Mouse (Mus musculus): ENCODE results near the gene Gm20388. TPM values are rescaled to one million over a fixed set of nuclear protein-coding genes. Genes with fewer than 3 reads are reported as not detected.

Gm20388 gene
- polyA plus RNA-seq, 1 experiment = 0.36 TPM

- no peaks in the 10 kb centered on the region for H3K27me3 ChIP-seq (ENCODE audit: control insufficient read depth)
- H3K4me3 ChIP-seq (replicated peaks) = peak overlapping the region; percentile 90
- TF ChIP-seq GATA1 (IDR thresholded peaks at IDR 0.05; ENCODE audit: low read length) (no peak), TAL1 (IDR thresholded peaks at IDR 0.05; ENCODE audit: low read length) (no peak)
- peaks cover 10% of the 10 kb centered on the region for H3K36me3 ChIP-seq (ENCODE audit: control insufficient read depth)
- H3K4me1 ChIP-seq (ENCODE audit: control insufficient read depth) = peaks cover 26% of the 10 kb centered on the region
- H3K9me3 ChIP-seq (ENCODE audit: control insufficient read depth, low read length) = no peaks in the 10 kb centered on the region
Observed at GRCm38 (mm10) chr8:123319522-123320164, 3409.0 kb downstream of the Gm20388 start.

DNA sequence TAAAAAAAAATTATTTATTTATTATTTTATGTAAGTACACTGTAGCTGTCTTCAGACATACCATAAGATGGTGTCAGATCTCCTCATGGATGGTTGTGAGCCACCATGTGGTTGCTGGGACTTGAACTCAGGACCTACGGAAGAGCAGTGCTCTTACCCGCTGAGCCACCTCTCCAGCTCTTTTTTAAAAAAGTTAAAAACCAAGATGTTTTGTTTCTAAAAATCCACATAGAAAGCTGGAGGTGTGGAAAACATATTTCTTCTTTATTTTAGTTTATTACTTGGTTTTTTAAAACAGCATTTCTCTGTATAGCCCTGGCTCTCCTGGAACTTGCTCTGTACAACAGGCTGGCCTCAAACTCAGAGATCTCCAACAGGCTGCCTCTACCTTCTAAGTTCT is 3417.9 kb downstream of the Gm20388 start:
- TF ChIP-seq TAL1 (IDR thresholded peaks at IDR 0.05; ENCODE audit: low read length) = no peak
- no peak for TF ChIP-seq GATA1 (IDR thresholded peaks at IDR 0.05; ENCODE audit: low read length)
- H3K36me3 ChIP-seq (ENCODE audit: control insufficient read depth) = no peaks in the 10 kb centered on the region
- no peaks in the 10 kb centered on the region for H3K9me3 ChIP-seq (ENCODE audit: control insufficient read depth, low read length)
- H3K4me1 ChIP-seq (ENCODE audit: control insufficient read depth) = peaks cover 42% of the 10 kb centered on the region
- H3K4me3 ChIP-seq (replicated peaks) = no peak overlapping the region
- peaks cover 18% of the 10 kb centered on the region for H3K27me3 ChIP-seq (ENCODE audit: control insufficient read depth)

GRCm38 (mm10) chr8:123329350-123329749 is 3418.7 kb downstream of the Gm20388 start:
- TF ChIP-seq GATA1 (IDR thresholded peaks at IDR 0.05; ENCODE audit: low read length) (no peak), TAL1 (IDR thresholded peaks at IDR 0.05; ENCODE audit: low read length) (no peak)
- Histone ChIP-seq H3K9me3 (ENCODE audit: control insufficient read depth, low read length) (no peaks in the 10 kb centered on the region), H3K4me3 (replicated peaks) (no peak overlapping the region), H3K36me3 (ENCODE audit: control insufficient read depth) (no peaks in the 10 kb centered on the region), H3K4me1 (ENCODE audit: control insufficient read depth) (peaks cover 49% of the 10 kb centered on the region), H3K27me3 (ENCODE audit: control insufficient read depth) (peaks cover 26% of the 10 kb centered on the region)

DNA sequence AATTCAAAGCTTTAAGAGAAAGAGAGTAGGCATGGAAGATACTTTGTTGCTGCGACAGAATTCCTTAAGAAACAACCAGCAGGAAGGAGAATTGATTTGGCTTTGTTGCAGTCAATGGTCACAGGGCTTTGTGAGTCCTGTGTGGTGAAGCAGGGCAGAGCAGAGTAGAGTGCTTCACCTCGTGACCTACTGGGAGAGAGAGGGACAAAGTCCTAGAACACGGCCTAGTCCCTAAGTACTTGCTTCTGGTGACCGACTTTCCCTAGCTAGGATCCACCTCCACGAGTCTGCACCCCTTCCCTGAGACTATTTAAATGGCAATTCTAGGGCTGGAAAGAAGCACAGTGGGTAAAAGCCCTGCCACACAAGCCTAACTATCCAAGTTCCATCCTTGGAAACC is 3419.3 kb downstream of the Gm20388 start:
- Histone ChIP-seq H3K27me3 (ENCODE audit: control insufficient read depth) (peaks cover 27% of the 10 kb centered on the region), H3K4me1 (ENCODE audit: control insufficient read depth) (peaks cover 50% of the 10 kb centered on the region), H3K9me3 (ENCODE audit: control insufficient read depth, low read length) (no peaks in the 10 kb centered on the region), H3K4me3 (replicated peaks) (no peak overlapping the region), H3K36me3 (ENCODE audit: control insufficient read depth) (no peaks in the 10 kb centered on the region)
- no peak for TF ChIP-seq TAL1 (IDR thresholded peaks at IDR 0.05; ENCODE audit: low read length)
- TF ChIP-seq GATA1 (IDR thresholded peaks at IDR 0.05; ENCODE audit: low read length) = no peak

- Histone ChIP-seq H3K27me3 (ENCODE audit: control insufficient read depth) (peaks cover 21% of the 10 kb centered on the region), H3K36me3 (ENCODE audit: control insufficient read depth) (no peaks in the 10 kb centered on the region), H3K4me3 (replicated peaks) (no peak overlapping the region), H3K4me1 (ENCODE audit: control insufficient read depth) (peaks cover 50% of the 10 kb centered on the region), H3K9me3 (ENCODE audit: control insufficient read depth, low read length) (no peaks in the 10 kb centered on the region)
- TF ChIP-seq GATA1 (IDR thresholded peaks at IDR 0.05; ENCODE audit: low read length) (no peak), TAL1 (IDR thresholded peaks at IDR 0.05; ENCODE audit: low read length) (no peak)
Observed at GRCm38 (mm10) chr8:123330701-123331100, 3420.1 kb downstream of the Gm20388 start.

DNA sequence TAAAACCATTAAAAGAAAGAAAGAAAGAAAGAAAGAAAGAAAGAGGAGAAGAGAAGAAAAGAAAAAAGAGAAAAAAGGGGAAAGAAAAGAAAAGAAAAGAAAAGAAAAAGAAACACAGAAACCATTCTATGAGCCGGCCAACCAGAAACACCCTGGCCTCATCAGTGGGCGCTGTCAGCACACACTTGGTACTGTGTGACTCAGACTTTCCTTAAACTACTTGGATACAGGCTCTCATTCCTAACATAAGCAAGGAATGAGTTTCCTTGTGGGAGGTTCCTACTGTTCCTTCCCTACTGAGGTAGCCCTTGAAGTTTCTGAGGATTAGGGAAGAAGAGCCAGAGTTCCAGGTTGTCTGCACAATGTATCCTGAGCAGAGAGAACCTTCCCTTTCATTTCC is 3420.7 kb downstream of the Gm20388 start:
- no peak overlapping the region for H3K4me3 ChIP-seq (replicated peaks)
- peaks cover 50% of the 10 kb centered on the region for H3K4me1 ChIP-seq (ENCODE audit: control insufficient read depth)
- peaks cover 19% of the 10 kb centered on the region for H3K27me3 ChIP-seq (ENCODE audit: control insufficient read depth)
- TF ChIP-seq TAL1 (IDR thresholded peaks at IDR 0.05; ENCODE audit: low read length) (no peak), GATA1 (IDR thresholded peaks at IDR 0.05; ENCODE audit: low read length) (no peak)
- H3K9me3 ChIP-seq (ENCODE audit: control insufficient read depth, low read length) = no peaks in the 10 kb centered on the region
- H3K36me3 ChIP-seq (ENCODE audit: control insufficient read depth) = no peaks in the 10 kb centered on the region

- Histone ChIP-seq H3K36me3 (ENCODE audit: control insufficient read depth) (no peaks in the 10 kb centered on the region), H3K4me1 (ENCODE audit: control insufficient read depth) (peaks cover 50% of the 10 kb centered on the region), H3K4me3 (replicated peaks) (peak overlapping the region; percentile 76), H3K9me3 (ENCODE audit: control insufficient read depth, low read length) (no peaks in the 10 kb centered on the region), H3K27me3 (ENCODE audit: control insufficient read depth) (peaks cover 19% of the 10 kb centered on the region)
- no peak for TF ChIP-seq GATA1 (IDR thresholded peaks at IDR 0.05; ENCODE audit: low read length)
- no peak for TF ChIP-seq TAL1 (IDR thresholded peaks at IDR 0.05; ENCODE audit: low read length)
Observed at GRCm38 (mm10) chr8:123331810-123332209, 3421.2 kb downstream of the Gm20388 start.

DNA sequence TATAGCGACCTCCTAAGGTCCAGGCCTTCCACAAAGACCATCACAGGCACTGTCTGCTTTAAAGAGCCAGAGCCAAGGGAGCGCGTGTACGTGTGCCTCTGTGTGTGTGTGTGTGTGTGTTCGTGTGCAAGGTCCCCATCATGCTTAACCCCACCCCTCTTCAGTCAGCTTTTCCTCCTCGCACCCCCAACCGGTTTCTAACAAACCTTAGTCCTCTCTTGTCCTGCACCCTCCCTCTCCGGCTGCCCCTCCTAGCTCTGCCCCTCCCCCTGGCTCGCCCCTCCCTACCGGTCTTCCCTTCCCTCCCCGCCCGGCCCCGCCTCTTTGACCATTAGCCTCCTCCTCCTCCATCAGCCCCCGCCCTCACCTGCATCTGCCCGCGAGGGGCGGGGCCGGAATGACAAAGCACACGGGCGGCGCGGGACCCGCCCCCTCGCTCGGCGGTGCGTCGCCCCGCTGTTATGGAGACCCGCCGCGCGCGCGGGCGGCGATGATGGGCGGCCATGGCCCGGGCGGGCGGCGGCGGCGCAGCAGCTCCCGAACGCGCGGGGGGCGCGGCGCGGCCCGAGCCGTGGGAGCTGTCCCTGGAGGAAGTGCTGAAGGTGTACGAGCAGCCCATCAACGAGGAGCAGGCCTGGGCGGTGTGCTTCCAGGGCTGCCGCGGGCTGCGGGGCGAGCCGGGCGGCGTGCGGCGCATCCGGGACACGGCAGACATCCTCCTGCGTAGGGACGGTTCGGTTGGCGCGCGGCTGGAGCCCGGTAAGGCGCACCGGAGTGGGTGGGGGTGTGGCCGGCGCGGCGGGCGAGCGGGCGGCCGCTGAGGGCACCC is 3421.8 kb downstream of the Gm20388 start, which contains the start of gene Spire2:
Spire2 (plus strand) TSS at position 452 of the 829 bp plus-strand sequence.
- peak within 1 kb of the TSS; percentile 76 for H3K4me3 ChIP-seq (replicated peaks)
- TF ChIP-seq GATA1 (IDR thresholded peaks at IDR 0.05; ENCODE audit: low read length) (no peak), TAL1 (IDR thresholded peaks at IDR 0.05; ENCODE audit: low read length) (no peak)
- no peaks in the 10 kb centered on the region for H3K9me3 ChIP-seq (ENCODE audit: control insufficient read depth, low read length)
- H3K36me3 ChIP-seq (ENCODE audit: control insufficient read depth) = no peaks in the 10 kb centered on the region
- H3K4me1 ChIP-seq (ENCODE audit: control insufficient read depth) = peaks cover 47% of the 10 kb centered on the region
- H3K27me3 ChIP-seq (ENCODE audit: control insufficient read depth) = peaks cover 19% of the 10 kb centered on the region

GRCm38 (mm10) chr8:123333091-123333587 is 3422.5 kb downstream of the Gm20388 start:
- H3K4me1 ChIP-seq (ENCODE audit: control insufficient read depth) = peaks cover 46% of the 10 kb centered on the region
- peaks cover 19% of the 10 kb centered on the region for H3K27me3 ChIP-seq (ENCODE audit: control insufficient read depth)
- TF ChIP-seq TAL1 (IDR thresholded peaks at IDR 0.05; ENCODE audit: low read length) (no peak), GATA1 (IDR thresholded peaks at IDR 0.05; ENCODE audit: low read length) (no peak)
- peak overlapping the region; percentile 76 for H3K4me3 ChIP-seq (replicated peaks)
- no peaks in the 10 kb centered on the region for H3K36me3 ChIP-seq (ENCODE audit: control insufficient read depth)
- no peaks in the 10 kb centered on the region for H3K9me3 ChIP-seq (ENCODE audit: control insufficient read depth, low read length)

Measured in erythroblast, embryonic 14.5 days (primary cell).